Mouse (Mus musculus) urinary bladder, adult 18-20 months (tissue): Measurements from ENCODE around the gene Igf1.

Experiments
- DNase-seq, 2 experiments: peaks; one replicate each; pipeline ENCODE4 v3.0.0; 2022; ENCODE audit warnings: low spot score in 2 of 2, mixed read lengths in 2 of 2

Igf1 gene

GRCm38 (mm10) chr10:87895351-87895750 lies 37.3 kb downstream of the Igf1 start:
- no peak for DNase-seq

- DNase-seq, result no peak
These were observed 39.3 kb downstream of the Igf1 start for GRCm38 (mm10) chr10:87897331-87897730.

- no peak for DNase-seq
These were observed 40.8 kb downstream of the Igf1 start for GRCm38 (mm10) chr10:87898826-87899225.

- DNase-seq, result no peak
These were observed 43.9 kb downstream of the Igf1 start for GRCm38 (mm10) chr10:87901916-87902315.

- DNase-seq, result no peak
These were observed 46.3 kb downstream of the Igf1 start for GRCm38 (mm10) chr10:87904324-87904723.

GRCm38 (mm10) chr10:87905087-87905486 lies 47.0 kb downstream of the Igf1 start:
- no peak for DNase-seq

GRCm38 (mm10) chr10:87906121-87906520 lies 48.1 kb downstream of the Igf1 start:
- no peak for DNase-seq

- no peak for DNase-seq
These were observed 48.8 kb downstream of the Igf1 start for GRCm38 (mm10) chr10:87906757-87907307.

GRCm38 (mm10) chr10:87913852-87914251 lies 55.8 kb downstream of the Igf1 start:
- no peak for DNase-seq

- peak in 1 of 2 experiments; percentile 4 for DNase-seq
These were observed 56.9 kb downstream of the Igf1 start for GRCm38 (mm10) chr10:87914932-87915331.

GRCm38 (mm10) chr10:87915782-87916181 lies 57.7 kb downstream of the Igf1 start:
- no peak for DNase-seq

GRCm38 (mm10) chr10:87922263-87922662 lies 64.2 kb downstream of the Igf1 start:
- DNase-seq, result no peak

GRCm38 (mm10) chr10:87926564-87926963 lies 68.5 kb downstream of the Igf1 start:
- no peak for DNase-seq

GRCm38 (mm10) chr10:87927131-87927609 lies 69.1 kb downstream of the Igf1 start:
- no peak for DNase-seq

GRCm38 (mm10) chr10:87948192-87948591 lies 90.1 kb downstream of the Igf1 start:
- no peak for DNase-seq

GRCm38 (mm10) chr10:87971536-87971935 lies 113.5 kb downstream of the Igf1 start:
- no peak for DNase-seq

GRCm38 (mm10) chr10:87973911-87974631 lies 116.0 kb downstream of the Igf1 start:
- no peak for DNase-seq

GRCm38 (mm10) chr10:87985375-87985774 lies 127.3 kb downstream of the Igf1 start:
- no peak for DNase-seq

GRCm38 (mm10) chr10:87986201-87986600 lies 128.1 kb downstream of the Igf1 start:
- DNase-seq, result no peak
